Mouse (Mus musculus) midbrain, embryonic 15.5 days (tissue): ENCODE data around the gene Cdk12. TPM values are rescaled to one million over a fixed set of nuclear protein-coding genes. Genes with fewer than 3 reads are reported as not detected.
"Not testable (repeated sequence)": the region's sequence is repeated elsewhere in the genome, so short reads cannot be mapped to it uniquely, and the experiment has no call there.

ENCODE experiments used
- ATAC-seq: fragments of 200-750 bp; cut with Nextera tagmentation; replicated peaks from 2 replicates; pipeline ENCODE4 v1.8.0; 2017; ENCODE audit warnings: moderate TSS enrichment
- H3K27ac ChIP-seq: fragments of 300-500 bp; sonication (generic); 2 replicates; pipeline ENCODE4 v1.5.1; 2015; ENCODE audit warnings: mild to moderate bottlenecking, inconsistent platforms
- H3K27me3 ChIP-seq: fragments of 300-500 bp; sonication (generic); replicated peaks from 2 replicates; pipeline ENCODE4 v1.6.1; 2015; ENCODE audit warnings: inconsistent platforms
- H3K36me3 ChIP-seq: fragments of 300-500 bp; sonication (generic); replicated peaks from 2 replicates; pipeline ENCODE4 v1.6.1; 2015; ENCODE audit warnings: inconsistent platforms
- H3K4me1 ChIP-seq: fragments of 300-500 bp; sonication (generic); 2 replicates; pipeline ENCODE4 v1.6.1; 2015; ENCODE audit warnings: inconsistent platforms
- H3K4me2 ChIP-seq: fragments of 300-500 bp; sonication (generic); 2 replicates; pipeline ENCODE4 v1.6.1; 2015; ENCODE audit warnings: inconsistent platforms, mild to moderate bottlenecking, moderate library complexity
- H3K4me3 ChIP-seq: fragments of 300-500 bp; sonication (generic); 2 replicates; pipeline ENCODE4 v1.5.1; 2015; ENCODE audit warnings: mild to moderate bottlenecking, inconsistent platforms
- H3K9ac ChIP-seq: fragments of 300-500 bp; sonication (generic); 2 replicates; pipeline ENCODE4 v1.6.1; 2015; ENCODE audit warnings: mild to moderate bottlenecking, inconsistent platforms
- H3K9me3 ChIP-seq: fragments of 300-500 bp; sonication (generic); 2 replicates; pipeline ENCODE4 v1.6.1; 2016; ENCODE audit warnings: inconsistent platforms
- WGBS: fragments of 180-500 bp; shearing (Covaris S2); methylation state at CpG from one replicate; pipeline ENCODE4 v1.1.7; 2015; ENCODE audit warnings: mixed read lengths; 5-methylcytosine and 5-hydroxymethylcytosine counted together
- polyA plus RNA-seq: library from polyadenylated mRNA; unstranded; fragments of >200 nt; fragmentation: Nextera tagmentation; extraction: Ambion mirVana; gene quantifications from 2 replicates; pipeline ENCODE4 v1.2.1, GENCODE M21; 2015

Cdk12 gene
- polyA plus RNA-seq, 1 experiment from 2014 or later: 9.7 TPM

- H3K4me3 ChIP-seq: not testable (repeated sequence)
Measured at GRCm38 (mm10) chr11:98206281-98206680, 3.4 kb downstream of the Cdk12 start.

DNA sequence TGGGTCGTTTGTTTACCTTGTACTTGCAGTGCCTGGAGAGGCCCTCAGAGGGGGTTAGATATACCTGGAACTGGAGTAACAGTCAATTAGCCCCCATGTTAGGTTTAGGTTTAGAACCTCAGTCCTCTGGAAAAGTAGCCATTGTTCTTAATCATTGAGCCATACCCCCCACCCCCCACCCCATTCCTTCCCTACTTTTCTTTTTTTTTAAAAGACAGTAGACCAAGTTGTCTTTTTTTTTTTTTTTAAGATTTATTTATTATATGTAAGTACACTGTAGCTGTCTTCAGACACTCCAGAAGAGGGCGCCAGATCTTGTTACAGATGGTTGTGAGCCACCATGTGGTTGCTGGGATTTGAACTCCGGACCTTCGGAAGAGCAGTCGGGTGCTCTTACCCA, 6.8 kb downstream of the Cdk12 start:
- H3K4me2 ChIP-seq, H3K4me3 ChIP-seq, H3K27ac ChIP-seq, H3K27me3 ChIP-seq, H3K9ac ChIP-seq, ATAC-seq, H3K9me3 ChIP-seq: not testable (repeated sequence)
- 85% methylated on average over 5 of the region's 5 CpGs for WGBS
- peaks cover 28% of the 10 kb centered on the region for H3K36me3 ChIP-seq
- H3K4me1 ChIP-seq: peaks cover 30% of the 10 kb centered on the region

More at GRCm38 (mm10) chr11:98206281-98206680, 3.4 kb downstream of the Cdk12 start:
- not testable (repeated sequence) for H3K27ac ChIP-seq, H3K9me3 ChIP-seq, ATAC-seq, H3K27me3 ChIP-seq, H3K9ac ChIP-seq
- Histone ChIP-seq H3K36me3 (peaks cover 19% of the 10 kb centered on the region), H3K4me2 (peak overlapping the region; percentile 42), H3K4me1 (peaks cover 39% of the 10 kb centered on the region)
- 85% methylated on average over 3 of the region's 3 CpGs for WGBS

DNA sequence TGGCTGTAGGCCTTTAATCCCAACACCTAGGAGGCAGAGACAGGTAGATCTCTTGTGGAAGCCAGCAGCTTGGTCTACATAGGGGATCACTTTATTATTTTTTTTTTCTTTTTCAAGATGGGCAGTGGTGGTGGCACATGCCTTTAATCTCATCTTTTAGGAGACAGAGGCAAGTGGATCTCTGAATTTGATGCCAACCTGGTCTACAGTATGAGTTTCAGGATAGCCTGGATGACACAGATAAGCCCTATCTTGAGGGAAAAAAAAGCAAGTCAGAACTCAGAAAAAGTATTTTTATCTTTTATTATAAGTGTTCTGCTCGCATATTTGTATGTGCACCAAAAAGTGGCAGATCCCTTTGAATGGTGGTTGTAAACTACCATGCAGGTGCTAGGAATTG, 10.5 kb downstream of the Cdk12 start:
- 93% methylated on average over 1 of the region's 1 CpGs for WGBS
- Histone ChIP-seq H3K27me3 (no peaks in the 10 kb centered on the region), H3K9ac (no peak overlapping the region), H3K36me3 (peaks cover 30% of the 10 kb centered on the region), H3K4me3 (no peak overlapping the region), H3K4me2 (no peak overlapping the region), H3K27ac (no peak overlapping the region), H3K4me1 (peaks cover 6% of the 10 kb centered on the region; the same call in 1 of the 2 replicates), H3K9me3 (no peaks in the 10 kb centered on the region)
- no peak for ATAC-seq

DNA sequence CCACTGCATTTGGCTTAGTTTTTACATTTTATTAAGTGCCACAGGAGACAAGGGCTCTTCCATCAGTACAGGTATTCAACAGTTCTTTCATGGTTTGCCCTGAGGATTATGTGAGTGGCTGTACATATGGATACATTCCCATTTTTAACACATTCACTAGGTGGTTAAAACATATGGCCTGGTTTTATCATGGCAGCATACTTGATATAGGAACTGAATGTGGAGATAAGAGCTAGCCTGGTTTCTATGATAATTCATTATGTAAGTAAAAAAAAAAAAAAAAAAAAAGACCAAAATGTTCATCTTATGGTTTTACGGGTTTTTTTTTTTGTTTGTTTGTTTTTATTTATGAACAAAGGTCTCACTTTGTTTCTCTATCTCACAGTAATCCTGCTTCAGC, 23.5 kb downstream of the Cdk12 start:
- H3K4me3 ChIP-seq: no peak overlapping the region
- H3K27ac ChIP-seq: no peak overlapping the region
- H3K9me3 ChIP-seq: no peaks in the 10 kb centered on the region
- H3K9ac ChIP-seq: no peak overlapping the region
- H3K4me1 ChIP-seq: no peaks in the 10 kb centered on the region
- peaks cover 57% of the 10 kb centered on the region for H3K36me3 ChIP-seq
- WGBS: 88% methylated on average over 1 of the region's 1 CpGs
- no peak for ATAC-seq
- H3K27me3 ChIP-seq: no peaks in the 10 kb centered on the region
- H3K4me2 ChIP-seq: no peak overlapping the region

GRCm38 (mm10) chr11:98238416-98238815, 35.6 kb downstream of the Cdk12 start:
- H3K9me3 ChIP-seq: no peaks in the 10 kb centered on the region
- no peaks in the 10 kb centered on the region for H3K4me1 ChIP-seq
- no peak overlapping the region for H3K27ac ChIP-seq
- H3K27me3 ChIP-seq: no peaks in the 10 kb centered on the region
- no peak overlapping the region for H3K9ac ChIP-seq
- no peak overlapping the region for H3K4me3 ChIP-seq
- 86% methylated on average over 3 of the region's 3 CpGs for WGBS
- ATAC-seq: no peak
- no peak overlapping the region for H3K4me2 ChIP-seq
- peaks cover 42% of the 10 kb centered on the region for H3K36me3 ChIP-seq

DNA sequence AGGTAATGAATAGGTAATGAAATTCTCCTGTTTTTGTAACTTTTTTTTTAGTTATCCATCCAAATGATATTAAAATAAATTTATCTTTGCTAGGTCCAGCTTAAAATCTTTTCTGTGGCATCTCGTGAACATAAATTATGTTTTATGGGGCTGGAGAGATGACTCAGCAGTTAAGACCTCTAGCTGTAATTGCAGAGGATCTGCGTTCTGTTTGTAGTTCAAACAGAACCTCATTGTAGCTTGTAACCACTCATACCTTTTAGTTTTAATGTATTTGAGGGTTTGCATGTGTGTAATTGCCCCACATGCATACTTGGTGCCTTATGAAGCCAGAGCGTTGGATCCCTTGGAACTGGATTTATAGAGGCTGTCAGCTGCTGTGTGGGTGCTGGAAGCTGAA, 36.1 kb downstream of the Cdk12 start:
- Histone ChIP-seq H3K36me3 (peaks cover 48% of the 10 kb centered on the region), H3K27ac (no peak overlapping the region), H3K4me3 (no peak overlapping the region), H3K4me1 (no peaks in the 10 kb centered on the region), H3K9ac (no peak overlapping the region), H3K4me2 (no peak overlapping the region), H3K9me3 (no peaks in the 10 kb centered on the region), H3K27me3 (no peaks in the 10 kb centered on the region)
- no peak for ATAC-seq
- WGBS: 94% methylated on average over 3 of the region's 3 CpGs

DNA sequence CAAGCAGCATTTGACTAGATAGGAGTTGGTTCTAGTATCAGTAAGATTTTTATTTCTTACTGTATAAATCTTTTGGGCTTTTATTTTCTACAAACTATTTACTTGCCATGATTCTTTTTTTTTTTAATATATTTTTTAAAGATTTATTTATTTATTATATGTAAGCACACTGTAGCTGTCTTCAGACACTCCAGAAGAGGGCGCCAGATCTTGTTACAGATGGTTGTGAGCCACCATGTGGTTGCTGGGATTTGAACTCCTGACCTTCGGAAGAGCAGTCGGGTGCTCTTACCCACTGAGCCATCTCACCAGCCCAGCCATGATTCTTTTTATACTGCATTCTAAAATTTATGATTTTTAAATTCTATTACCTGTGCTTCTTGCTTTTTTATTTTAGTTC, 40.1 kb downstream of the Cdk12 start:
- not testable (repeated sequence) for H3K4me2 ChIP-seq, H3K4me1 ChIP-seq, ATAC-seq, H3K27me3 ChIP-seq, H3K9me3 ChIP-seq, H3K4me3 ChIP-seq, H3K9ac ChIP-seq, H3K27ac ChIP-seq
- WGBS: 78% methylated on average over 3 of the region's 3 CpGs
- H3K36me3 ChIP-seq: peaks cover 51% of the 10 kb centered on the region

DNA sequence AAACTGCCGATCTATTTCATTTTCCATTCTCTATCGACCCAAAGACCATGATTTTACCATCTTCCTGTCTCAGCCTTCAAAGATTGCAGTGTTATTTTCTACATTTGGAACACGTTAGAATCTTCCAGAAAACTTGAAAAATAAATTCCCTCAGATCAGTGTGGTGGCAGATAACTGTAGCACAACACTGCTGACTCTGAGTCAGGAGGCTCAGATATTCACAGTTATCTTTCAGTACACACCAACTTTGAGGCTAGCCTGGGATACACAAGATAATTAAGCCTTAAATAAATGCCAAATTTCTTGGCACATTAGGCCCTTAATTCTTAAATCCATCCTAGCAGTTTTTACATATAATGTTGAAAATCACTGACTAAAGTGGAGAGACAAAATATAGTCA, 41.6 kb downstream of the Cdk12 start:
- Histone ChIP-seq H3K9ac (no peak overlapping the region), H3K27me3 (no peaks in the 10 kb centered on the region), H3K4me1 (no peaks in the 10 kb centered on the region), H3K36me3 (peaks cover 45% of the 10 kb centered on the region), H3K4me2 (no peak overlapping the region), H3K27ac (no peak overlapping the region), H3K4me3 (no peak overlapping the region), H3K9me3 (no peaks in the 10 kb centered on the region)
- 96% methylated on average over 3 of the region's 3 CpGs for WGBS
- no peak for ATAC-seq

- Histone ChIP-seq H3K4me2 (no peak overlapping the region), H3K27ac (no peak overlapping the region), H3K9me3 (no peaks in the 10 kb centered on the region), H3K4me1 (no peaks in the 10 kb centered on the region), H3K36me3 (peaks cover 38% of the 10 kb centered on the region), H3K4me3 (no peak overlapping the region), H3K9ac (no peak overlapping the region), H3K27me3 (no peaks in the 10 kb centered on the region)
- 82% methylated on average over 1 of the region's 1 CpGs for WGBS
- no peak for ATAC-seq
Measured at GRCm38 (mm10) chr11:98247325-98247724, 44.5 kb downstream of the Cdk12 start.

- H3K9ac ChIP-seq: no peak overlapping the region
- H3K27me3 ChIP-seq: no peaks in the 10 kb centered on the region
- no peaks in the 10 kb centered on the region for H3K4me1 ChIP-seq
- no peak overlapping the region for H3K27ac ChIP-seq
- no peak for ATAC-seq
- H3K4me3 ChIP-seq: no peak overlapping the region
- peaks cover 9% of the 10 kb centered on the region; the same call in 1 of the 2 replicates for H3K36me3 ChIP-seq
- 92% methylated on average over 2 of the region's 2 CpGs for WGBS
- H3K9me3 ChIP-seq: no peaks in the 10 kb centered on the region
- H3K4me2 ChIP-seq: no peak overlapping the region
Measured at GRCm38 (mm10) chr11:98253807-98254206, 50.9 kb downstream of the Cdk12 start.

GRCm38 (mm10) chr11:98260706-98261479, 58.0 kb downstream of the Cdk12 start:
- Histone ChIP-seq H3K27ac (no peak overlapping the region), H3K36me3 (peaks cover 4% of the 10 kb centered on the region; the same call in 1 of the 2 replicates), H3K4me3 (no peak overlapping the region)

GRCm38 (mm10) chr11:98265039-98265438, 62.2 kb downstream of the Cdk12 start:
- ATAC-seq: no peak
- 1% methylated on average over 2 of the region's 2 CpGs for WGBS

More at GRCm38 (mm10) chr11:98260706-98261479, 58.0 kb downstream of the Cdk12 start:
- Histone ChIP-seq H3K9ac (no peak overlapping the region; the same call in 1 of the 2 replicates), H3K27me3 (no peaks in the 10 kb centered on the region), H3K4me1 (peaks cover 3% of the 10 kb centered on the region; the same call in 1 of the 2 replicates), H3K9me3 (no peaks in the 10 kb centered on the region), H3K4me2 (no peak overlapping the region)
- whole genome bisulfite sequencing: 55% methylated on average over 8 of the region's 8 CpGs
- no peak for ATAC-seq

DNA sequence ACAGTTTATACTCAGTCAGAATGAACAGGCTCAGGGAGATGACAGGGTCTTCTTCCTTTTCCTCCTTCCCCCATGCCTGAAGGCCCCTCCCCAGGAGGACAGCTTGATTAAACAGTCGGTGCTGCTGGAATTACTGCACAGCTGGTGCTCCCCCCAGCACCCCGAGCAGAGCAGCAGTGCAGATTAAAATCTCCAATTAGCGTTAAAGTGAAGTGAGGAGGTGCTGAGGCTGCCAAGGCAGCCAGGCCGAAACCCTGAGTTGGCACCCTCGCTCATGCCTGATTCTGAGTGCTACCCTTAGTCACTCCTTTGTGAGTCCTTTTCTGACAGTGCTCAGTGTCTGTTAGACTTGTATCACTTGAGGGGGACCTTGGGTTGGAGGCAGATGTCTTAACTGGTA, 63.0 kb downstream of the Cdk12 start:
- no peak overlapping the region for H3K4me2 ChIP-seq
- no peak for ATAC-seq
- H3K27me3 ChIP-seq: no peaks in the 10 kb centered on the region
- H3K4me3 ChIP-seq: no peak overlapping the region
- H3K4me1 ChIP-seq: peaks cover 3% of the 10 kb centered on the region; the same call in 1 of the 2 replicates
- H3K9me3 ChIP-seq: no peaks in the 10 kb centered on the region
- 67% methylated on average over 5 of the region's 5 CpGs for WGBS
- H3K9ac ChIP-seq: no peak overlapping the region; the same call in 1 of the 2 replicates
- peaks cover 19% of the 10 kb centered on the region; the same call in 1 of the 2 replicates for H3K36me3 ChIP-seq
- peak overlapping the region; percentile 22; the same call in 1 of the 2 replicates for H3K27ac ChIP-seq

More at GRCm38 (mm10) chr11:98265039-98265438, 62.2 kb downstream of the Cdk12 start:
- Histone ChIP-seq H3K4me1 (peaks cover 3% of the 10 kb centered on the region; the same call in 1 of the 2 replicates), H3K9ac (no peak overlapping the region), H3K27ac (no peak overlapping the region), H3K4me3 (no peak overlapping the region), H3K4me2 (no peak overlapping the region), H3K36me3 (peaks cover 17% of the 10 kb centered on the region; the same call in 1 of the 2 replicates), H3K9me3 (no peaks in the 10 kb centered on the region), H3K27me3 (no peaks in the 10 kb centered on the region)
